Mouse (Mus musculus) megakaryocyte, embryonic 14.5 days (primary cell): ENCODE results near the gene Dusp1.

Experiments used
- FLI1 ChIP-seq: IDR thresholded peaks from 2 replicates; pipeline ENCODE4 v1.6.1; 2012; ENCODE audit warnings: low read length, inconsistent platforms, mixed read lengths
- GATA1 ChIP-seq: IDR thresholded peaks from 3 replicates; pipeline ENCODE4 v1.6.1; 2012; ENCODE audit warnings: mixed read lengths, low read length, inconsistent platforms, borderline replicate concordance

- TF ChIP-seq GATA1 (no peak), FLI1 (no peak)
These were observed 74.0 kb downstream of the Dusp1 start for GRCm38 (mm10) chr17:26487917-26488316.
